Mouse (Mus musculus) layer of hippocampus, adult 2 months (tissue): Measurements from ENCODE around the gene Mrps23. TPM values are rescaled to one million over a fixed set of nuclear protein-coding genes. Genes with fewer than 3 reads are reported as not detected.

Experiments used
- DNase-seq, 2 experiments: peaks; one replicate each; pipeline ENCODE4 v3.0.0; 2022; ENCODE audit warnings: low spot score in 2 of 2
- H3K27ac ChIP-seq: fragments of 200-600 bp; 2 replicates; pipeline ENCODE4 v1.8.1; 2022
- H3K4me3 ChIP-seq: fragments of 200-600 bp; 2 replicates; pipeline ENCODE4 v1.8.1; 2022; ENCODE audit warnings: mild to moderate bottlenecking
- CTCF ChIP-seq: fragments of 200-600 bp; conservative IDR thresholded peaks from 2 replicates; pipeline ENCODE4 v1.8.1; 2022; ENCODE audit warnings: antibody characterized with exemption, mild to moderate bottlenecking, moderate library complexity
- total RNA-seq, 2 experiments: library from RNA; stranded (reverse); gene quantifications; 2 replicates each; pipeline ENCODE4 v1.2.3; 2021

Gene Mrps23
- total RNA-seq, 2 experiments from 2014 or later = 64.9 to 65.6 TPM

DNA sequence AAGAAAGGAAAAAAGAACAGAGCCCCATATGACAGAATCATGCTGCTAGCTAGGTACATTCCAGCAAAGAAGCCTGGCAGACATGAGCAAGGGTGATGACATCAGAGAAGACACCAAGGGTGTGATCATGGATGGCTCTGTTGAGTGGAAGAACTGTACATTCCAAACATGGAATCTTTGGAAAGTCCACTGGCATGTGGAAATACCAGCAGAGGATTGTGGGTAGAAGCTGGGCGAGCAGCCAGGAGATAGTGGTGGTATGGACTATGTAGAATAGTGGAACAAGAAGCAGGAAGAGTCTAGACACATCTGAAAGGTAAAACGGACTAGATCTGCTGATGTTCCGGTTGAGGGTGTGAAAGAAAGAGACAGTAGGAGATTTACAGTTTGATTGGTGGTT, 46.4 kb downstream of the Mrps23 start:
- Histone ChIP-seq H3K27ac (no peak overlapping the region), H3K4me3 (no peak overlapping the region)
- no peak for DNase-seq
- no peak for TF ChIP-seq CTCF

DNA sequence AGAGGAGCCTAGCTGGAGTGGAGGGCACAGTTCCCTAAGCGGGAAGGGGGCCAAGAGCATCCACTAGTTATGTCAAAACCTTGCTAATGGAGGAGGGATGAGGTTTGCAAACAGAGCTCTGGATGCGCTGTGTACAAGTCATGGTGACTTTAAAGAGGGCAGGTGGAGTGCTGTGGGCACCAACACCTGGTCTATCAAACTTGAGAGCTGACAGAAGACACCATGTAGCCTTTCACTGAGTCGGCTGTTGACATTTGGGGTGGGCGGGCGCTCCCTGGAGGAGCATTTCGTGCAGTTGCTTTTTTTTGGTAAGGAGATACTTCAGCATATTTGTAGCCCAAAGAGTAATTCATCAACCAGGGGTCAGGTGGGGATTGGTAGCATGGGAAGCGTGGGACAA, 47.1 kb downstream of the Mrps23 start:
- Histone ChIP-seq H3K4me3 (no peak overlapping the region), H3K27ac (no peak overlapping the region)
- no peak for TF ChIP-seq CTCF
- DNase-seq = no peak

DNA sequence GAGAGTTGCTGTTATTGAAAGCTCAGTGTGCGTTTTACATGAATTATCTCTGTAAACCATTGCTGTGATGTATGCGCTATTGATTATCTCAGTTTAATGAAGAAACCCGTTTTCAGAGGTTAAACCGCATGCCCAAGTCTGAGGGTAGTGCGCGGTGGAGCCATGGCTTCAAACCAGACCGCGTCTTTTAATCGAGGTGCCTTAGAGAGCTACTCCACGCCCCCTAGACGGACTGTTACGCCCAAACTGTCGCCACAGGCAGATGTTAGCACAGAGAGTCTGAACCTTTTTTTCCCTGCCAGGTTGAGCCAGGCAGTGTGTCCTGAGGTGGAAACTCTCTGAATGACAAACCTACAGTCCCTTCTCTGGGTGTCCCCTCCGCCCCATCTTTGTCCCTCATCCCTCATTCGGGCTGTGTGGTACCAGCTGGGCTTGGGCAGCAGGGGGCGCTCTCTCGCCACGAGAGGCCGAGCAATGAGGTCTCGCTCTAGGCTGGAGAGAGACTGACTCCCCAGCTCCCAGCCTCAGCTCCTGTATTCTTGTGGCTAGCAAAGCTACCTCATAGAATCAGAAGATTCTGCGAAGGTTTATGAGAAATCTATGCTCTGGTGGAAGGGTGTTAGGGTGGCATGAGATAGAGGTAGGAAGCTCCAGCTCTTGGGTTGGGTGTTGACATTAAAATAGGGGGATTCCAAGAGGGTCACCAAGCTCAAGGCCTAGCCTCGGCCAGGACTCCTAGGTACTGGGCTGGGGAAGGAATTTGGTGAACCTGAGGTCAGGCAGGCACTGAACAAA, 48.0 kb downstream of the Mrps23 start:
- Histone ChIP-seq H3K4me3 (no peak overlapping the region), H3K27ac (peak overlapping the region; percentile 40; the same call in 1 of the 2 replicates)
- peak; percentile 70 to 92 for DNase-seq
- TF ChIP-seq CTCF = peak; percentile 99

DNA sequence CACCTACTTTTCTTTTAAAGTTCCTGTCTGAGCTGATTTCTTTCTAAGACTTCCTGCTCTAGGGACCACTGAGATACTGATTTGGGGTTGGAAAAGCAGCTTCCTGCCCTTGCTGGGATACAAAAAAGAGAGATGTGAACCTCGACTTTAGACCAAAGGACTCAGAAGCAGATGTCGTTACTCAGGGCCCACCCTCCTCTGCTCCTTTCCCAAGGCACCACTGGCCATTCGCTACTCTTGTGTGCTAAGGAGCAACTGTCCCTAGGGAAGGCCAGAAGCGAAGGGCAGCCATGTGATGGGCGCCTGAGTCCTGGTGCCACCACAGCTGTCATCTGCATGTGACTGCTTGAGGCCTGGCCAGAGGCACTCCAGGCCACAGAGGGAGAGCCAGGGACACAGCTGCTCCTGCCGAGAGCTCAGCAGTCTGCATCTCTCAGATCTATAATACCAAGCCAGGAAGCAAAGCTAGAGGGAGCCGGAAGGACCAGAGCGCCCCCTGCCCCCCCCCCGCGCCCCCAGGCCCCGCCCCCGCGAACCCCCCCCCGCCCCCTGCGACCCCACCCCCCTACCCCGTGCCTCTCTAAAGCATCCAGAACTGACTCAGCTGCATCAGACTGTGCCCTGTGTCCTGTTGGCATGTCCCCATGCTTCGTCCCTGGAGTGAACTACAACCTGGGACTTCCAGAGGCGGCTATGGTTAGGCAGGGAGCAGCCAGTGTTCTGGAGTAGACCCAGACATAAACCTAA, 48.8 kb downstream of the Mrps23 start:
- DNase-seq = peak in 1 of 2 experiments; percentile 14
- Histone ChIP-seq H3K4me3 (no peak overlapping the region), H3K27ac (peak overlapping the region; percentile 40; the same call in 1 of the 2 replicates)
- no peak for TF ChIP-seq CTCF

DNA sequence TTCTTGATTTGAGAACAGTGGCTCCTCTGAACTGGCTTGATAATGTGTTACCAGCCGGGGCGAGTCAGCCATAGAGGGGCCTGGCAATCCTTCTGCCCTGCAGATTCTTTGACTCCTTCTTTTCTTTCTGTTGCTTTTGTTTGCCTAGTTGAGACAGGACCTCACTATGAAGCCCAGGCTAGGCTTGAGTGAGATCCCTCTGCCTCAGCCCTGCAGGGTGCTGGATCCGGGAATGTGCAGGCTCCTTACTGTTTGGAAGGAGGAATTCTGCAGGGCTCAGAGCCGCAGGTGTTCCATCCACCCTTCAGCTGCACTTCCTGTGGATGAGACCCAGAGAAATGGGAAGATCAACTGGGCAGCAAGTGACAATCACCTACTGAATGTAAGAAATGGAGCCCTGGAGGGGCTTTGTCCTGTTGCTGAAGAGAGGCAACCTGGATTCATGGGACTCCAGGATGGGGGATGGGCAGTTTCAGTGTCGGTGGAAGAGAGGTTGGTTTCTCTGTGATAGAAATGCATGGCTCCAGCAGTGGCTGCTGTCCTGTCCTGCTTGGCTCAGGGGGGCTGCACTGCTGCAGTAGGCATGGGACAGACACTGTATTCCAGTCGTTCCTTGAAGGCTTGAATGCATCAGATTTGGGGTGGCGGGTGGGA, 49.5 kb downstream of the Mrps23 start:
- no peak for TF ChIP-seq CTCF
- DNase-seq = no peak
- Histone ChIP-seq H3K27ac (no peak overlapping the region), H3K4me3 (no peak overlapping the region)

DNA sequence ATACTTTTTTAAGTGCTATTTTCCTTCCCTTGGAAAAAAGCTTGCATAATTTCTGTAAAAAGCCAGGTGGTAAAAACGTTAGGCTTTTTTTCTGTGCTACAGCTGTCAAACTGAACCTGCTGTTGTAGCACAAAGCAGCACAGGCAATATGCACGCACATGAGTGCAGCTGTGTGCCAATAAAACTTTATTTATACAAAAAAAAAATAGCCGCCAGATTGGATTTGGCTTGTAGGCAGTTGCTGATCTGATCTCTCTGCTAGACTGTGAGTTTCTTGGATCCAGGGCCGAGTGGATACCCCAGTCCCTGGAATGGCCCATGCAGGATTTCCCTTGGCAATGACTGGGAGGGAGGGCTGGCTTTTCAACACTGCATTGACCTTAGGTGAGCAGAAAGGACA, 53.5 kb downstream of the Mrps23 start:
- Histone ChIP-seq H3K27ac (no peak overlapping the region), H3K4me3 (no peak overlapping the region)
- DNase-seq = no peak
- TF ChIP-seq CTCF = no peak

- DNase-seq = no peak
- Histone ChIP-seq H3K4me3 (no peak overlapping the region), H3K27ac (no peak overlapping the region)
- peak; percentile 49 for TF ChIP-seq CTCF
These were observed 54.0 kb downstream of the Mrps23 start for GRCm38 (mm10) chr11:88258212-88258611.

- Histone ChIP-seq H3K4me3 (no peak overlapping the region), H3K27ac (no peak overlapping the region)
- TF ChIP-seq CTCF = no peak
- DNase-seq = no peak
These were observed 56.3 kb downstream of the Mrps23 start for GRCm38 (mm10) chr11:88260463-88260862.

Other genes with a start within 250 kb of the Mrps23 start
- 100 to 1,000 TPM; 447 to 467 TPM for gene Dynll2, start 216.9 kb upstream of the Mrps23 start, total RNA-seq
- gene Srsf1, start 157.0 kb upstream of the Mrps23 start, total RNA-seq = 100 to 1,000 TPM; 234 TPM
- 10 to 100 TPM; 22.0 to 22.7 TPM for gene Vezf1, start 136.1 kb upstream of the Mrps23 start, total RNA-seq
- 10 to 100 TPM; 31.1 to 35.3 TPM for gene Cuedc1, start 106.3 kb upstream of the Mrps23 start, total RNA-seq
- gene Ccdc182, start 89.7 kb downstream of the Mrps23 start, total RNA-seq = not detected